Mouse (Mus musculus): ENCODE measurements around the gene Pnkd.
"Not testable (repeated sequence)": the region's sequence is repeated elsewhere in the genome, so short reads cannot be mapped to it uniquely, and the experiment has no call there.

Gene Pnkd

DNA sequence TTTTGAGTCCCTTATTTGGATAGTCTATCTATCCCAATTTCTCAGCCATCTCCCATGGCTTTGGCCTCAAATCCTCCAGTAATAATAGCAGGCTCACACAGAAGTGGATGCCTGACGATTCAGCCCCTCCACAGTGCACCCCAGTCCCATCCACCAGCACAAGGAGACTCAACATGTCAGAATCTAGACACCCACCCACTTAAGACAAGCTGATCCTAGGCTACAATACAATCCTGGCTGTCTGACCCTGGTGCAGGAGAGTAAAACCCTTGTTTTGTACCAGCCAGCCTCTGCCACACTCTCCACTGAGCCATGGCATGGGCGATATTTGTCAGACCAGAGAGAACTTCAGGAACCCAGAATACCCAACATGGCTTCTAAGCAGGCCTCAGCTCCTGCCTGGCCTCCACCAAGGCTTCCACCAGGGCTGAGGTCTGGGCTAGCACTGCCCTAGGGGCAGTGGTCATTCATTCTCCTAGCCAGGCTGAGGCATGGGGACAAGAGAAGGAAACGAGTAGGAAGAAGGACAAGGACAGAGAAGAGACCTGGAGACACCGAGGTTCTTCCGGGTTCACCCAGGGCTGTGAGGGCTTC, 13.5 kb downstream of the Pnkd start:
- no peak for DNase-seq

DNA sequence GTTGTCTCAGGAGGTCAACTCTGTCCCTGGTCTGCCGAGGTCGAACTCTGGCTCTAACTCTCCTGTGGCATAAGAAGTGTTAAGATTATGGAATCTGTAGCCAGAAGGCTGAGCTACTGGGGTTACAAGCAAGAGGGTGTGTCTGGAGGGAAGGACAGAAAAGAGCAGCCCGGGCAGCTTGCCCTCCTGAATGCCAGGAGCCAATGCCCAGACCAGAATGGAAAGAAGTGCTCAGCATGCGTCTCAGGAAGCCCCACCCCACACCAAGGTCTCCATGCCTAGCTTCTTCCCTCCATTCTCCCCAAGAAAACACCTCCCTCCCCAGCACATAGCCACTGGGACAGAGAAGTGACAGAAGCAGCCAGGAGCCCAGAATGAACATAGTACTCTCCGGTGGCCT, 14.3 kb downstream of the Pnkd start:
- peak; percentile 54 to 76 for DNase-seq

DNA sequence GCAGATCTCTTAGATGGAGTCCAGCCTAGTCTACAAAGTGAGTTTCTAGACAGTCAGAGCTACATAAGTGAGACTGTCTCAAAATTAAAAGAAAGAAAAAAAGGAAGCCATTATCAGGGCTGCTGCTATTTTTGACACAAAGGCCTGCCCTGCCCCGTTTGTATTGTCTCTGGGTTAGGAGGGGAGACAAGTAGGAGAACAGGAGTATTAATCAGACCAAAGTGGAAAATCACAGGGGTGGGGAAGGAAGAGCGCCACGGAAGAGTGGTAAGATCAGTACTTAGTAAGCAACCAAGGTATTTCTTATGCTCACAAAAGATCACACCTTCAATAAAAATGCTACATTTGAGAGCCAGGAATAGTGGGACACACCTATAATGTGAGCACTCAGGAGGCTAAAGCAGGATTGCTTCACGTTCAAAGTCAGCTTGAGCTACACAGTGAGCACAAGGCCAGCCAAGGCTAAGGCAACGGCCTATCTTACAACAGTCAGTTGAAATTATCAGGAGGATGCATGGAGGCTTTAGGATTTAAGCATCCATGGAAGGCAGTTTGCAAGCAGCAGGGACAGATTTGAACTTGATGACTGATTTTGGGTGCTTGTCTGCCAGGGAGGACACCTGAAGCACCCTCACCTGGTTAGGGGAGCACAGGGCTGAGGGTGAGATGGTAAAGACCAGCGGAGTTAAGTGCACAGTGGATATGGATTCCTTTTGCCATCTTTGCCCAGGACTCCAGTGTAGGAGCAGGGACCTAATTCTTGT, 15.8 kb downstream of the Pnkd start:
- no peak for DNase-seq

DNA sequence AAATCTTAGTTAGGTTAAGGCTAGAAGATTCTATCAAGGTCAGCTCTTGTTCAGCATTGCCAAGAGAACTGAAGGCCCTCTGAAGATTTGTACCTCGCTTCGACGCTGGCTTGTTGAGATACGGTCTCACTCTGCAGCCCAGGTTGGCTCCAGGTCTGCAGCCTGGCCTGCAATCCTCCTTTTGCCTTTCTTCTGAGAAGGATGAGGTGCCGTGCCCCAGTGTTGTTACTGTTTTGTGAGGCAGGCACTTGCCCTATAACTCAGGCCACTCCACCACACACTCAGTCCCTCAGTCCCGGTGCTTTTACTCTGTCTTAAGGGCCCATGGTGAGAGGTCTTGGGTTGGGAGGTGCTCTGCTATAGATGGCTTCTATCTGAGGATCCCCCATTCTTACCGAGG, 17.5 kb downstream of the Pnkd start:
- no peak for DNase-seq

DNA sequence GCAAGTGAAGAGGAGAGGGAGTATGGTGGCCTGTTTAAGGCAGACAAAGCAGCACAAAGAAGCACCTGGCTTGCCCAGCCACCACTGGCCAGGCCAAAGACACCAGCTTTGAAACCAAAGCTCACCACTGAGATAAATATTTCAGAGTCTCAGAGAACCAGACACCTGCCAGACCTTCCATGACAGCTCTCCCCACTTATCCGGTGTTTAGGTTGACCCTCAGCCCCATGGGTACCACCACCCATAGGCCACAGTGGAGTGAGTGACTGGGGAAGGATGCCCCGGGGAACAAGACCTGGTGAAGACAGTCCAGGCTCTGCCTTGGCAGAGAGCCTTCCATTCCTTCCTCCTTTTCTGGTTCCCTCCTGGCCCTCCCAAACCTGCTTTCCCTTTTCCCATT, 18.1 kb downstream of the Pnkd start:
- DNase-seq: peak in 1 of 2 experiments; percentile 8

DNA sequence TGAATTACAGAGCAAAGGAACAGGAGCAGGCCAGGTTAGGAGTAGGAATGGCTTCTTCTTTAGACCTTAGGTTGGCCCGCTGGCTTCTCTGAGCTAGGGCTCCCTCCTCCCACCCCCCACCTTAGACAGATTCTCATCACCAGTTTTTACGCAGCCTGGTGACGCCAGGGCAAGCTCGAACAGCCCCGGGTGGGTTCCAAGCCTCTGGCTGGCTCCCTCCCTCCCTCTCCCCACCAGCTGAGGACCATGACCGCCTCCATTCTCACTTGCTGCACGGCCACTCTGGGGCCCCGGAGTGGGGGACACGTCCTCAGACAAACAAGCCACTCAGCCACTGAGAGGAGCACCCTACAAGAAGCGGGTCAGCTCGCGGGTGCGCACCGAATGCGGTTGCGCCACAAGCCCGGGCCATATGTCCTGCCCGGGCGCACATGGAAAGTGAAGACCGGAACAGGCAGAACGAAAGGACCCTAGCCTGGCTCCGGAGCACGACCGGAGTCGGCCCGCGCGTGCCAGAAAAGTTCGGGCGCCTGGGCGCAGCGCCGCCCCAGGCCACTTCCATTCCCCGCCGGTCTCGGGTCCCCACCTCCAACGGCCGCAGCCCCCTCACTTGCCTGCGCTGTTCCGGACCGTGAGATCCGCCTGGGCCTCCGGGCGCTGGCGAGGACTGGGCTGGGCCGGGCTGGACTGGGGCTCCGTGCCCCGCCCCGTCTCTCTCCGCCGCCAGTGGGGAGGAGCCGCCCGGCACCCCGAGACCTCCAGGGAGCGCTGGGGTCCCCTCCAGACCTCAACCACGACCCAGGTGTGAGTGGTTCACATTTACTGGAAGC, 19.0 kb downstream of the Pnkd start:
- DNase-seq: peak; percentile 87 to 89

DNA sequence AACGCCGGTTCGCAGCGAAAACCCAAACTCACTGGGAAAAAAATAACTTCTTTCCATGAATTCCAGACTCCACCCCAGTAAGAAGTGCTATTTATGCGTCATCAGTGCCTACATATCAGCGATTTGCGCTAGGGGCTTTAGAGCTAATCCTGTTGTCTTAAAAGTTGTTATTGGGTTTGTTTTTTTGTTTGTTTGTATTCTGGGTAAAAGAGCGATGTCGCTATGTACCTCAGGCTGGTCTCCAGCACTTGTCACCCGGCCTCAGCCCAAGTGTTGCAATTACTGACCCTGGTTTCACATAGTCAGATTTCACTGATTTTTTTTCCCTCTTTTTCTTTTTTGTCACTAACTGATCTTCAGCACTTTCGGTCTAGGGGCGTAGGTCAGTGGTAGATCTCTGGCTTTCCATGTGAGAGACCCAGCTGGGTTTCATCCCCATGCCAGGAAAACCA, 19.6 kb downstream of the Pnkd start:
- peak; percentile 34 to 67 for DNase-seq

DNA sequence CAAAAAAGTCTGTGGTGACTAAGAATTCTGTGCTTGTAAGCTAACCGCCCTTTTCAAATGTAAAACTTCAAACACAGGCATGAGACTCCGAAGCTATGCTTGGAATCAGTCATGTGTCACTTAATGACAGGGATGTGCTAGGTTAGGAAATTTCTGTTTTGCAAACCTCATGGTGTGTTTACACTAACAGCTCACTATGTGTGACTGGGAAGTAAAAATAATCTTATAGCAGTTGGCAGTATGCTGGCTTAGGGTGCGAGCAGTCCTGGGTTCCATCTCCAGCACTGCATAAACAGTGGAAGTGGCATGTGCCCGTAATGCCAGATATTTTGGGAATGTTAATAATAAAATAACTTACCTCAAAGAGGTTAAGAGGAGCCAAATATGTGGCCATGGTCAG, 20.2 kb downstream of the Pnkd start:
- DNase-seq: peak in 1 of 2 experiments; percentile 52

DNA sequence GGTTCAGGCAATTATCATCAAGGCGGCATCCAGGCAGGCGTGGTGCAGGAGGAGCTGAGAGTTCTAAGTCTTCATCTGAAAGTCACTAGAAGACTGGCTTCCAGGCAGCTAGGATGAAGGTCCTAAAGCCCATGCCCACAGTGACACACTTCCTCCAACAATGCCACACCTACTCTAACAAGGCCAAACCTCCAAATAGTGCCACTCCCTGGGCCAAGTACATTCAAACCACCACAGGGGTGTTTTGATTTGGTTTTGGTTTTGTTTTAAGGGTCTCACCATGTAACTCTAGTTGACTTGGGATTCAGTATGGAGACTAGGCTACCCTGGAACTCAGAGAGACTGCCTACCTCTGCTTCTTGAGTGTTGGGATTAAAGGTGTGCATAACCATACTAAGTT, 20.8 kb downstream of the Pnkd start, which contains the start of gene Tmbim1:
TSS of gene Tmbim1 (minus strand) at position 101 of the 400 bp plus-strand sequence.
- DNase-seq: no peak

DNA sequence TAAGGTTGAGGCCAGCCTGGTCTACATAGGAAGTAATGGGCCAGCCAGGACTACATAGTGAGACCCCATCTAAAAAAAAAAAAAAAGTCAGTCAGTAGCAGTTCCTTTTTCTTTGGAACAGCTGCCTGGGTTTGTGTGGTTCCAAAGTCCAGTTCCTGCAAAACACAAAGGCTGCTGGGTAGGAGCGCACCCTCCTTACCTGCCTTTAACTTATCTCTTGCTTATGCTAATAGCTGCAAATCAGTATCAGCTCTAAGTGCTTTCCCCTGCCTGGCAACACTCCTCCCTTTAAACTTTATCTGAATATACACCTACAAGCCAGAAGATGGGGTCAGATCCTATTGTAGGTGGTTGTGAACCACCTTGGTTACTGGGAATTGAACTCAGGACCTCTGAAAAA, 22.4 kb downstream of the Pnkd start:
- no peak for DNase-seq

DNA sequence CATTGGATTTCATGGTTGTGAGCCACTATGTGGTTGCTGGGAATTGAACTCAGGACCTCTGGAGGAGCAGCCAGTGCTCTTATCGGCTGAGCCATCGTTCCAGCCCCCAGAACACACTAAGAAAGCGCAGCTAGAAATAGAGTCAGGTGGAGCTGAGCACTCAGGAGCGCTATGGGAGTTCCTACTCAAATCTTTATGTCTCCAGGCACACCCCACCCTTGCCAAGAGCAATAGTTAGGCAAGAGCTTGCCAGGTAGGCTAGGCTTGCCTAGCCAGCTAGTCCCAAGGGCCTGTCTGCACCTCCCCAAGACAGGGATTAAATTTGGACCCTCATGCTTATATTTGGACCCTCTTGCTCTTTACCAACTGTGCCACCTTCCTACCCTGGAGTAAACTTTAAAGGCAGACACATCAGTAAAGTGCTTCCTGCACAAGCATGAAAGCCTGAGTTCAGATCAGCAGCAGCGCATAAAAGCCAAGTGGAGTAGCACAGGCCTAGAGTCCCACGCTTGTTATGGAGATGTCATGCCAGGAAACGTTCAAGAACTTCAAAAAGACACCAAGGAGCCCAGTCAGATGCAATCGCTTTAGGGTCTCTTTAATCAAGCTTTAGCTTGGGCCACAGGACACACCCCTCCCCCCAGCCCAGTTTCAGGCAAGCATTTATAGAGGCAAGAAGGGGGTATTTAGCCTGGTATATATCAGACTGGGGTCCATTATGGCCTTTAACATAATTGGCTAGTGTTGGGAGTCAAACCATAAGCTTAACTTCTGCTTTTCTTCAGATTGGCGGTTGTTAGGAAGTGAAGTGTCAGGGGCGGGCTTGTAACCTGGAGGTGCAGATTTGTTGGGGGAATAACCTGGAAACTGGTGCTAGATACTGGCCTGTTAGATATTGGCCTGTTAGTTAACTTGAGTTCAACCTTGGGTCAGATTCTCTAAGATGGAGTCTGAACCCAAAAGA, 23.6 kb downstream of the Pnkd start:
- DNase-seq: no peak

DNA sequence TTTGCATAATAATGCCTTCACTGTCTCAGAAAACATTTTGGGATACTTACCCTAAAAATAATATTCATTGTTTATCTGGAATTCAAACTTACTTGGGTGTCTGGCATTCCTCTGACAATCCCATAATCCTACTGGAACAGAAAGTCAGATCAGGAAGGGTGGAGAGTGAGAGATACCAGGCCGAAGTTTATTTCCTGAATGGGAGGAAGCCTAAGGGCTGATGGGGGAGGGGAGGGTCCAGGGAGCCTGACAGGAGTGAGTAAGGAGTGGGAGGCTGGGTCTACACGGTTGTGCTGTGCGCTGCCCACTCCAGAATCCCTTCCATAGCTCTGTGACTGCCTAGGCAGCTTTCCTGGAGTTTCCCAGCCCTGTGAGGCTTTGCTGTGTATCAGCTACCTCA, 25.0 kb downstream of the Pnkd start:
- DNase-seq: peak in 1 of 2 experiments; percentile 61

DNA sequence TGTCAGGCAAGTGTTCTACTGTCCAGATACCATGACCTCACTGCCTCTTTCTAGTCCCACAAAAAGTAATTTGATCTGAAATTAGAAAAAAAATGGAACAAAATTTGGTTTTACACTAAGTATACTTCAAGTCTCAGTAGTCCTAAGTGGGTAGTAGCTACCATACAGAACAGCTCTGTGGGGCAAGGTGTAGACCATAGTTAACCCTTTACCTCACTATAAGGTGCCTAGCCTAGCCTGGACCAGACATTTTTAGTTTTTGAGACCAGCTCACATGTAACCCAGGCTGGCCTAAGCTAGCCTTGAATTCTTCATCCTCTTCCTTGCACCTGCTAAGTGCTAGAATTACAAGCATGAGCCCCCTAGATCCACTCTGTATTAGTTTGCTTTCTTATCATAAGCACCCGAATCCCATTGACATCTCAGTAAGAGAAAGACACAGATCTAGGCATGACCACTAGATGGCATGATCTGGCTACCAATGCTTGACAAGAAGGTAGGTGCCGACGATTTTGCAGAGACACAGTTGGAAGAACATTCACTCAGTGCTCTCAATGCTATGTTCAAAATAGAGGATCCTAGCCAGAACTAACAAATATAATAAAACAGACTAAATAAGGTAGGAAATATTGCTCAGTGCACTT, 28.4 kb downstream of the Pnkd start:
- peak in 1 of 2 experiments; percentile 77 for DNase-seq

DNA sequence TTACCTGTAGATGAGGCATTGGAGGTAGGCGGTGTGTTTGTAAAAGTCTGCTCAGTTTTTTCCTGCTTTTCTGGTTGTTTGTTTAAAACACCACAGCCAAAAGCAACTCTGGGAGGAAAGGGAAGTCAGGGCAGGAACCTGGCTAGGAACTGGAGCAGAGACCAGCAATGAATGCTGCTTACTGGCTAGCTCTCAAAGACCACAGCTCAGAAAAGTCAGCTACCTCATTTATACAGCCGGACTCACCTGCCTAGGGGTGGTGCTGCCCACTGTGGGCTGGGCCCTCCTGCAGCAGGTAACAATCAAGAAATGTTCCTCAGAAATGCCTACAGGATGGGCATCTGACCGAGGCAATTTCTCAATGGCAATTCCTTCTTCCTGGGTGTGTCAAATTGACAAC, 30.1 kb downstream of the Pnkd start:
- no peak for DNase-seq

DNA sequence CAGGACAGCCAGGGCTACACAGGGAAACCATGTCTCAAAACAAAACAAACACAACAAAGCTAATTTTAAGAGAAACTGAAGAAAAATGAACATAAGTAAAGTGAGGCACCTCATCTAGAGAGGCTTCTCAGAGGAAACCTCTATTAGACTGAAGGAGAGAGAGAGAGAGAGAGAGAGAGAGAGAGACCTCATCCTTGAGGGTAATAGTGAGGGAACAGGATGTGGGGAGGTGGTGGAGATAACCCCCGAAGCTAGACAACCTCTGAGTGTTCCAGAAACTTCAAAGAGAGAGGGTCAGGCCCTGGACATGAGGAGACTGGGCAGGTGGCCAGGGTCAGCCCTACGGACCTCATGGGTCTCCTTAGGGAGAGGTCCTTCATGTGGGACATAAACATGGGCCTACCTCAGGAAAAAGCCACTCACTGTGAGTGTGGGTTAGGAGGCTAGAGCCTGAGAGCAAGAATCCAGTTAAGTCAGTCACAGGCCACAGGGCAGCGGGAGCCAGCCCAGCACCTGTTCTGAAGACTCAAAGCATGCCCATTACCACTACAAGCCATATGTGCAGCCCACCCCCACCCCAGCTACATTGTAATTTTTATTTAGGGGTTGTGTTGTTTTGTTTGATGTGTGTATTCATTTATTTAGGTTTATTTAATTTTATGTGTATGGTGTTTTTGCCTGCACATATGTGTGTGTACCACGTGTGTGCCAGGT, 31.5 kb downstream of the Pnkd start:
- peak; percentile 47 to 77 for DNase-seq

DNA sequence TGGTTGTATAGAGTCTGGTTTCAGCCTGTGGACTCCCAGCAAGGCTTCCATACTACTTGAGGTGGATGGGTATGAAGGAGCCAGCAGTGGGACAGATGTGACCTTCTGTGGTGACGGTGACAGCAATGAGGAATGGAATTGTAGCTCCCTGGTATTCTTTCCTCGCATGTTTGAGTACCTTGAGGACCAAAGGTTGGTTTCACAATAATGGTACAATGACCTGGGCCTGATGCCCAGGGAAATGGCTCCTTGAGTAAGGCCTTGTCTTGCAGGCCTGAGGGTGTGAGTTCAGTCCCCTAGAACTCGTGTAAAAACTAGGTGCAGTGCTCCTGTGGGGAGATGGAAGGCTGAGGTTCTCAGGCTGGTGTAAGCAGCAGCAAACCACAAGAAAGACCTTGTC, 34.0 kb downstream of the Pnkd start:
- DNase-seq: no peak

DNA sequence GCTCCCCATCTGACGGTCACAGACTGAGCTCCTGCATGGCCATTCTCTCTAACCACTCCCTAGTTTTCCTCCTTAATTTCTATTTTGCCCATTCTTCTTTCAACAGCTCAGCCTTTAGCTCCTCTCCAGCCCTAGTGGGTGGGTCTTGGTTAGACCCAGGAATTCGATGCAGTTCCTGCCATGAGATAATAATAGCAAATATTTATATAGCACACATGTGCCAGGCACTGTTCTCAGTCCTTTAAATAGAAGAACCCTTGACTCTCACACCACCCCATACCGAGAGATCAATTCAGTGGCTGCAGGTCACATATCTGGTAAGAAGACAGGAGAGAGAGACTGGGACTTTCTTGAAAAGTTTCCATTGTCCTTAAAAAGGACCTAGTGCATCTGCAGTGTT, 36.7 kb downstream of the Pnkd start:
- no peak for DNase-seq

DNA sequence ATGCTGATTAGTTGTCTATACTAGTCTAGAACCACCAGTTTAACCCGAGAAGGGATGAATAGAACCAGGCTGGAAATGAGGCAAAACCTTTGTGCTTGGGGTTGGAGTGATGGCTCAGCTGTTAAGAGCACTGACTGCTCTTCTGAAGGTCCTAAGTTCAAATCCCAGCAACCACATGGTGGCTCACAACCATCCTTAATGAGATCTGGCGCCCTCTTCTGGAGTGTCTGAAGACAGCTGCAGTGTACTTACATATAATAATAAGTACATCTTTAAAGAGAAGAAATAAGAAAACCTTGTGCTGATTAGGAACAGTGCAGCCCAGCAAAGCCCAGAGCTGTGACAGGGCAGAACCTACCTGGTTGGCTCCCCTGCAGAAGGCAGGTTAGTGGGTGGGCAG, 42.2 kb downstream of the Pnkd start:
- DNase-seq: not testable (repeated sequence)

DNA sequence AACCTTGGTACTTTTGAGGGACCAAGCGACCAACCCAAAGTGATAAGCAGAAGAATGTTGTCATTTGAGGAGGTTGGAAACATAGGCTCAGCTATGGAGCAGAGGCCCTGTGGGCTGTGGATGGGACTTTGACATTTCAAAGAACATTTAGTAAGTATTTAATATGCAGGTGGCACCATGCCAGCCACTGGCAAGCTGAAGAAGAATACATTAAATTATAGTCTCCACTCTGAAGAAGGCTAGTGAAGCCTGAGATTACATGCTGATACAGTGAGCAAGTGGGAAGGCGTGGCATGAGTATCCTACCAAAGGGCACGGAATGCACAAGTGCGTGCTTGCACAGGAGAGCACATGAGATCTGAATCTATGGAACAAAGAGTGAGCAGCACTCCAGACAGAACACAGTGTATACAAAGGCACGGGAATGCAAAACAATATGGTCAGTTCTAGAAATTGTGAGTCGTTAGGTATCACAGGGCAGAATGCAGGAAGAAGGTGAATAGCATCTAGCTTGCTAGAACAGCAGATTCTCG, 45.2 kb downstream of the Pnkd start:
- peak in 1 of 2 experiments; percentile 36 for DNase-seq

DNA sequence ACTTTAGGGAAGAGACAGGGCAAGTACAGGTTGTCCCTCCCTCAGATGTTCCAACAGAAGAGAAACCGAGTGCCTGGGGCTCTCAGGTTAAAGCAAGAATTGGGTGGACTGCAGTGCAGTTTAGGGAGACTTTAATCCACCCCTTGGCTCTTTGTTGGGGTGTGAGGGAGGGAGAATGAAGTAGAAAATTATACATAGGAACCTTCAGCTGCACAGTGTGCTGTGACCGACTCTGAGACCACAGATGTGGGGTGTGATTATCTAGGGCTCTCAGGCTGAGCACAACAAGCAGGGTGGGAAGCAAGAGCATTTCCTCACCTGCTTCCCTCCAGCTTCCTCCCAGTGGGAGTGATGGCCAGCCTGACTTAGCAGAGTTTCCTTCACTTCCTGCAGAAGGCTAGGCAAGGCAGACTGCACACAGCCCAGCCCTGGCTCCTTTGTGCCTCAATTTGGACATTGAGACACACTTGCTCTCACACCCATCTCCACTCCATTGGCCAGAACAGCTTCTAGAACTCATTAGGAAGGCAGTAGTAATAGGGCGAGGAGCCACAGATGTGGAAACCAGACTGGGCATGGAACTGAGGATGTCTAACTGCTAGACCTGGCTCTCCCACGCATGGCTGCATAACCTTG, 46.4 kb downstream of the Pnkd start:
- peak in 1 of 2 experiments; percentile 44 for DNase-seq

All from lung, postnatal 4 days (tissue).